Mouse (Mus musculus): ENCODE data around the gene Drap1. TPM values are rescaled to one million over a fixed set of nuclear protein-coding genes. Genes with fewer than 3 reads are reported as not detected.
"Not testable (repeated sequence)": the region's sequence is repeated elsewhere in the genome, so short reads cannot be mapped to it uniquely, and the experiment has no call there.

The Drap1 gene
- polyA plus RNA-seq, 1 experiment from 2014 or later = 243 TPM

GRCm38 (mm10) chr19:5413840-5414239 is 10.9 kb downstream of the Drap1 start:
- Histone ChIP-seq H3K9ac (no peak overlapping the region), H3K9me3 (no peaks in the 10 kb centered on the region), H3K27ac (no peak overlapping the region), H3K4me1 (peaks cover 3% of the 10 kb centered on the region; the same call in 1 of the 2 replicates), H3K4me2 (no peak overlapping the region), H3K36me3 (no peaks in the 10 kb centered on the region), H3K4me3 (no peak overlapping the region), H3K27me3 (no peaks in the 10 kb centered on the region)
- WGBS = 73% methylated on average over 4 of the region's 4 CpGs
- ATAC-seq (ENCODE audit: borderline replicate concordance, extremely low read depth, low FRiP score, low TSS enrichment) = no peak

GRCm38 (mm10) chr19:5411961-5412360 is 12.8 kb downstream of the Drap1 start:
- Histone ChIP-seq H3K27ac (no peak overlapping the region), H3K4me2 (no peak overlapping the region), H3K4me3 (no peak overlapping the region), H3K9ac (no peak overlapping the region), H3K9me3 (no peaks in the 10 kb centered on the region), H3K36me3 (no peaks in the 10 kb centered on the region), H3K4me1 (peaks cover 18% of the 10 kb centered on the region), H3K27me3 (no peaks in the 10 kb centered on the region)
- no peak for ATAC-seq (ENCODE audit: borderline replicate concordance, extremely low read depth, low FRiP score, low TSS enrichment)
- WGBS = 52% methylated on average over 5 of the region's 5 CpGs

GRCm38 (mm10) chr19:5410641-5411040 is 14.1 kb downstream of the Drap1 start:
- Histone ChIP-seq H3K9me3 (no peaks in the 10 kb centered on the region), H3K4me1 (peaks cover 18% of the 10 kb centered on the region), H3K27ac (no peak overlapping the region), H3K4me2 (no peak overlapping the region), H3K9ac (no peak overlapping the region), H3K36me3 (no peaks in the 10 kb centered on the region), H3K4me3 (no peak overlapping the region), H3K27me3 (no peaks in the 10 kb centered on the region)
- 48% methylated on average over 5 of the region's 5 CpGs for WGBS
- no peak for ATAC-seq (ENCODE audit: borderline replicate concordance, extremely low read depth, low FRiP score, low TSS enrichment)

- no peak overlapping the region for H3K4me2 ChIP-seq
- WGBS = 66% methylated on average over 5 of the region's 5 CpGs
- no peaks in the 10 kb centered on the region for H3K27me3 ChIP-seq
- no peak for ATAC-seq (ENCODE audit: borderline replicate concordance, extremely low read depth, low FRiP score, low TSS enrichment)
- no peak overlapping the region for H3K4me3 ChIP-seq
- H3K4me1 ChIP-seq = peaks cover 18% of the 10 kb centered on the region
- H3K9me3 ChIP-seq = no peaks in the 10 kb centered on the region
- no peak overlapping the region for H3K9ac ChIP-seq
- H3K36me3 ChIP-seq = no peaks in the 10 kb centered on the region
- peak overlapping the region; percentile 30; the same call in 1 of the 2 replicates for H3K27ac ChIP-seq
Measured at GRCm38 (mm10) chr19:5409068-5409467, 15.7 kb downstream of the Drap1 start.

- H3K4me2 ChIP-seq = peak overlapping the region; percentile 81; the same call in 1 of the 2 replicates
- H3K4me3 ChIP-seq = no peak overlapping the region
- peaks cover 18% of the 10 kb centered on the region for H3K4me1 ChIP-seq
- H3K27ac ChIP-seq = peak overlapping the region; percentile 30; the same call in 1 of the 2 replicates
- no peak for ATAC-seq (ENCODE audit: borderline replicate concordance, extremely low read depth, low FRiP score, low TSS enrichment)
- no peak overlapping the region for H3K9ac ChIP-seq
- WGBS = 73% methylated on average over 13 of the region's 13 CpGs
- H3K27me3 ChIP-seq = no peaks in the 10 kb centered on the region
- no peaks in the 10 kb centered on the region for H3K9me3 ChIP-seq
- H3K36me3 ChIP-seq = no peaks in the 10 kb centered on the region
Measured at GRCm38 (mm10) chr19:5408057-5409001, 16.4 kb downstream of the Drap1 start.

- H3K27ac ChIP-seq = peak overlapping the region; percentile 91
- peak overlapping the region; percentile 64 for H3K9ac ChIP-seq
- H3K27me3 ChIP-seq = no peaks in the 10 kb centered on the region
- peak overlapping the region; percentile 63 for H3K4me3 ChIP-seq
- H3K9me3 ChIP-seq = no peaks in the 10 kb centered on the region
- H3K4me1 ChIP-seq = peaks cover 18% of the 10 kb centered on the region
- no peaks in the 10 kb centered on the region for H3K36me3 ChIP-seq
- peak overlapping the region; percentile 81 for H3K4me2 ChIP-seq
- WGBS = 14% methylated on average over 7 of the region's 7 CpGs
- peak; percentile 49; the same call in 1 of the 2 replicates for ATAC-seq (ENCODE audit: borderline replicate concordance, extremely low read depth, low FRiP score, low TSS enrichment)
Measured at GRCm38 (mm10) chr19:5407133-5407532, 17.6 kb downstream of the Drap1 start.

GRCm38 (mm10) chr19:5406531-5407126 is 18.1 kb downstream of the Drap1 start:
- Histone ChIP-seq H3K4me3 (peak overlapping the region; percentile 63), H3K4me2 (peak overlapping the region; percentile 81), H3K4me1 (peaks cover 18% of the 10 kb centered on the region), H3K9ac (peak overlapping the region; percentile 64), H3K27ac (peak overlapping the region; percentile 91)
- peak; percentile 73; the same call in 1 of the 2 replicates for ATAC-seq (ENCODE audit: borderline replicate concordance, extremely low read depth, low FRiP score, low TSS enrichment)
- WGBS = 16% methylated on average over 25 of the region's 25 CpGs
- not testable (repeated sequence) for H3K36me3 ChIP-seq, H3K27me3 ChIP-seq, H3K9me3 ChIP-seq

GRCm38 (mm10) chr19:5405924-5406323 is 18.9 kb downstream of the Drap1 start:
- Histone ChIP-seq H3K36me3 (no peaks in the 10 kb centered on the region), H3K4me3 (peak overlapping the region; percentile 34), H3K4me1 (peaks cover 18% of the 10 kb centered on the region), H3K9ac (peak overlapping the region; percentile 30), H3K9me3 (no peaks in the 10 kb centered on the region), H3K27me3 (no peaks in the 10 kb centered on the region), H3K27ac (peak overlapping the region; percentile 25), H3K4me2 (peak overlapping the region; percentile 52)
- ATAC-seq (ENCODE audit: borderline replicate concordance, extremely low read depth, low FRiP score, low TSS enrichment) = no peak
- WGBS = 22% methylated on average over 7 of the region's 7 CpGs

GRCm38 (mm10) chr19:5402293-5402692 is 22.5 kb downstream of the Drap1 start, which contains the start of gene Tsga10ip:
Tsga10ip (minus strand) TSS chr19:5402526.
- Histone ChIP-seq H3K4me2 (no peak within 1 kb of the TSS), H3K27me3 (no peaks in the 10 kb centered on the region), H3K27ac (no peak within 1 kb of the TSS), H3K4me1 (0 out of 2 replicates have a peak, but pooled peaks cover under 1% of the 10 kb centered on the region), H3K9ac (no peak within 1 kb of the TSS), H3K4me3 (no peak within 1 kb of the TSS), H3K36me3 (no peaks in the 10 kb centered on the region), H3K9me3 (no peaks in the 10 kb centered on the region)
- 64% methylated on average over 8 of the region's 8 CpGs for WGBS
- ATAC-seq (ENCODE audit: borderline replicate concordance, extremely low read depth, low FRiP score, low TSS enrichment) = no peak

- H3K27me3 ChIP-seq; H3K9me3 ChIP-seq; H3K4me2 ChIP-seq; H3K4me1 ChIP-seq; H3K27ac ChIP-seq; H3K36me3 ChIP-seq; H3K4me3 ChIP-seq; ATAC-seq (ENCODE audit: borderline replicate concordance, extremely low read depth, low FRiP score, low TSS enrichment); H3K9ac ChIP-seq: not testable (repeated sequence)
- WGBS = 67% methylated on average over 4 of the region's 4 CpGs
Measured at GRCm38 (mm10) chr19:5401073-5401472, 23.7 kb downstream of the Drap1 start.

GRCm38 (mm10) chr19:5395371-5395770 is 29.4 kb downstream of the Drap1 start:
- Histone ChIP-seq H3K27ac (no peak overlapping the region), H3K4me2 (no peak overlapping the region), H3K4me1 (peaks cover 11% of the 10 kb centered on the region), H3K9ac (no peak overlapping the region), H3K4me3 (no peak overlapping the region), H3K27me3 (no peaks in the 10 kb centered on the region), H3K9me3 (no peaks in the 10 kb centered on the region), H3K36me3 (no peaks in the 10 kb centered on the region)
- 63% methylated on average over 4 of the region's 4 CpGs for WGBS
- ATAC-seq (ENCODE audit: borderline replicate concordance, extremely low read depth, low FRiP score, low TSS enrichment) = no peak

GRCm38 (mm10) chr19:5394168-5394567 is 30.6 kb downstream of the Drap1 start:
- no peak for ATAC-seq (ENCODE audit: borderline replicate concordance, extremely low read depth, low FRiP score, low TSS enrichment)
- no peaks in the 10 kb centered on the region for H3K36me3 ChIP-seq
- H3K4me1 ChIP-seq = peaks cover 23% of the 10 kb centered on the region
- H3K4me3 ChIP-seq = no peak overlapping the region
- no peak overlapping the region for H3K27ac ChIP-seq
- no peaks in the 10 kb centered on the region for H3K9me3 ChIP-seq
- H3K4me2 ChIP-seq = no peak overlapping the region
- no peaks in the 10 kb centered on the region for H3K27me3 ChIP-seq
- WGBS = 36% methylated on average over 10 of the region's 10 CpGs
- H3K9ac ChIP-seq = no peak overlapping the region
